Mouse (Mus musculus) limb, embryonic 13.5 days (tissue): ENCODE results near the gene Adam22. TPM values are rescaled to one million over a fixed set of nuclear protein-coding genes. Genes with fewer than 3 reads are reported as not detected.
"Not testable (repeated sequence)": the region's sequence is repeated elsewhere in the genome, so short reads cannot be mapped to it uniquely, and the experiment has no call there.

Experiments
- ATAC-seq: fragments of 200-750 bp; cut with Nextera tagmentation; 2 replicates; pipeline ENCODE4 v1.8.0; 2017; ENCODE audit warnings: low read depth, moderate number of reproducible peaks, moderate TSS enrichment; ENCODE audit not compliant: low FRiP score
- H3K27ac ChIP-seq: fragments of 300-500 bp; sonication (generic); 2 replicates; pipeline ENCODE4 v1.5.1; 2015; ENCODE audit warnings: inconsistent platforms, mild to moderate bottlenecking, moderate library complexity
- H3K27me3 ChIP-seq: fragments of 300-500 bp; sonication (generic); 2 replicates; pipeline ENCODE4 v1.6.1; 2015; ENCODE audit warnings: mild to moderate bottlenecking, inconsistent platforms
- H3K36me3 ChIP-seq: fragments of 300-500 bp; sonication (generic); 2 replicates; pipeline ENCODE4 v1.6.1; 2015; ENCODE audit warnings: inconsistent platforms, mild to moderate bottlenecking, moderate library complexity
- H3K4me1 ChIP-seq: fragments of 300-500 bp; sonication (generic); 2 replicates; pipeline ENCODE4 v1.6.1; 2015; ENCODE audit warnings: inconsistent platforms
- H3K4me2 ChIP-seq: fragments of 300-500 bp; sonication (generic); replicated peaks from 2 replicates; pipeline ENCODE4 v1.6.1; 2015; ENCODE audit warnings: inconsistent platforms, mild to moderate bottlenecking, moderate library complexity
- H3K4me3 ChIP-seq: fragments of 300-500 bp; sonication (generic); 2 replicates; pipeline ENCODE4 v1.5.1; 2015; ENCODE audit warnings: moderate library complexity, mild to moderate bottlenecking, inconsistent platforms
- H3K9ac ChIP-seq: fragments of 300-500 bp; sonication (generic); 2 replicates; pipeline ENCODE4 v1.6.1; 2015; ENCODE audit warnings: mild to moderate bottlenecking, inconsistent platforms
- H3K9me3 ChIP-seq: fragments of 300-500 bp; sonication (generic); 2 replicates; pipeline ENCODE4 v1.6.1; 2016; ENCODE audit warnings: inconsistent platforms
- WGBS: fragments of 180-500 bp; shearing (Covaris S2); methylation state at CpG from one replicate; pipeline ENCODE4 v1.1.7; 2015; 5-methylcytosine and 5-hydroxymethylcytosine counted together
- polyA plus RNA-seq: library from polyadenylated mRNA; unstranded; fragments of >200 nt; fragmentation: Nextera tagmentation; extraction: Ambion mirVana; gene quantifications from 2 replicates; pipeline ENCODE4 v1.2.1, GENCODE M21; 2015

Gene Adam22
- polyA plus RNA-seq, 1 experiment from 2014 or later: 14.6 TPM

DNA sequence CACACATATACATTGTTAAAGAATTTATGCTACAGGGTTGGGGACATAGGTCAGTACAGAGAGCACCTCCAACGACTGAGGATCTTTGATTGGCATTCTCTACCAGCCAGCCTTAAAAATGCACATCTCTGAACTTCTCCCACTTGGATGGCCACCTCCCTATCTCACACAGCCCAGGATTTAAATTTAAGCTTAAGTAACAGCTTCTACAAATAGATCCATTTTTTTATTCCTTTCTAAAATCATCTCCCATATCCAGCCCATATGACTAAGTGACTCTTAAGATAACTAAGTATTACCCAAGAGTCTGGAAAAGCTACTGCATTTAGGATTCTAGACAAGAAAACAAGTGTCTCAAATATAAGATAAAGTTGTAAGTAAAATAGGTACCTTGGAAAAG lies 140.9 kb downstream of the Adam22 start:
- H3K9ac ChIP-seq: no peak overlapping the region
- no peaks in the 10 kb centered on the region for H3K9me3 ChIP-seq
- H3K4me2 ChIP-seq: no peak overlapping the region
- H3K4me1 ChIP-seq: 0 out of 2 replicates have a peak, but pooled peaks cover 4% of the 10 kb centered on the region
- no peak overlapping the region for H3K4me3 ChIP-seq
- H3K27me3 ChIP-seq: no peaks in the 10 kb centered on the region
- WGBS: 83% methylated on average over 1 of the region's 1 CpGs
- ATAC-seq: no peak
- no peaks in the 10 kb centered on the region for H3K36me3 ChIP-seq
- H3K27ac ChIP-seq: no peak overlapping the region

- Histone ChIP-seq H3K4me1 (0 out of 2 replicates have a peak, but pooled peaks cover 4% of the 10 kb centered on the region), H3K4me2 (no peak overlapping the region), H3K9ac (no peak overlapping the region), H3K27ac (no peak overlapping the region), H3K27me3 (no peaks in the 10 kb centered on the region), H3K4me3 (no peak overlapping the region), H3K36me3 (no peaks in the 10 kb centered on the region), H3K9me3 (no peaks in the 10 kb centered on the region)
- no peak for ATAC-seq
- 71% methylated on average over 4 of the region's 4 CpGs for WGBS
Measured at GRCm38 (mm10) chr5:8224321-8224705, 143.6 kb downstream of the Adam22 start.

GRCm38 (mm10) chr5:8223597-8224320 lies 144.2 kb downstream of the Adam22 start:
- Histone ChIP-seq H3K4me2 (no peak overlapping the region), H3K9ac (no peak overlapping the region), H3K27me3 (no peaks in the 10 kb centered on the region), H3K4me1 (0 out of 2 replicates have a peak, but pooled peaks cover 4% of the 10 kb centered on the region), H3K9me3 (no peaks in the 10 kb centered on the region), H3K27ac (no peak overlapping the region), H3K4me3 (no peak overlapping the region), H3K36me3 (no peaks in the 10 kb centered on the region)
- 54% methylated on average over 8 of the region's 8 CpGs for WGBS
- ATAC-seq: no peak; the same call in 1 of the 2 replicates

- Histone ChIP-seq H3K9me3 (no peaks in the 10 kb centered on the region), H3K4me1 (0 out of 2 replicates have a peak, but pooled peaks cover 4% of the 10 kb centered on the region), H3K27ac (no peak overlapping the region), H3K4me3 (no peak overlapping the region), H3K36me3 (no peaks in the 10 kb centered on the region), H3K9ac (no peak overlapping the region), H3K4me2 (no peak overlapping the region), H3K27me3 (no peaks in the 10 kb centered on the region)
- ATAC-seq: no peak
- 87% methylated on average over 5 of the region's 5 CpGs for WGBS
Measured at GRCm38 (mm10) chr5:8221630-8222029, 146.3 kb downstream of the Adam22 start.

DNA sequence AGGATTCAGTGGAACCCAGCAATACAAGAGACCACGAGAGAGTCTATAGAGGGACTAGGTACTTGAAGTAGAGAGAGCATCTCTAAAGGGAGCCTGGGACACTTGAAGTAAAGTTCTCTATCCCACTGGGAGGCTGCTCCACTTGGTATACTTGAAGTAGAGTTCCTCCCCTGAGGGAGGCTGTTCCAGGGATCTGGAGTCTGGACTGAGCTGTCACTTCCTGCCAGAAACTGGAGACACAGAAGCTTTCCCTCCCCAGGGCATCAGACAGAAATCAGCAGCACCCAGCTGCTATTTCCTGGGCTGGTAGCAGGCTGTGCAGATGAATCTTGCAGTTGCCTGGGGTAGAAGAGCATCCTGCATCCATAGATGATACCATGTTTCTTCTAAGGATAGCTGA lies 152.1 kb downstream of the Adam22 start:
- H3K27me3 ChIP-seq: no peaks in the 10 kb centered on the region
- no peak overlapping the region for H3K27ac ChIP-seq
- 83% methylated on average over 1 of the region's 1 CpGs for WGBS
- H3K4me1 ChIP-seq: no peaks in the 10 kb centered on the region
- no peaks in the 10 kb centered on the region for H3K9me3 ChIP-seq
- ATAC-seq: no peak
- no peak overlapping the region for H3K9ac ChIP-seq
- no peak overlapping the region for H3K4me2 ChIP-seq
- no peaks in the 10 kb centered on the region for H3K36me3 ChIP-seq
- H3K4me3 ChIP-seq: no peak overlapping the region

- not testable (repeated sequence) for H3K4me2 ChIP-seq, H3K36me3 ChIP-seq, H3K27me3 ChIP-seq, H3K9ac ChIP-seq, H3K4me3 ChIP-seq, H3K9me3 ChIP-seq, ATAC-seq, H3K4me1 ChIP-seq, H3K27ac ChIP-seq
- WGBS: 83% methylated on average over 1 of the region's 1 CpGs
Measured at GRCm38 (mm10) chr5:8184992-8185391, 183.0 kb downstream of the Adam22 start.

DNA sequence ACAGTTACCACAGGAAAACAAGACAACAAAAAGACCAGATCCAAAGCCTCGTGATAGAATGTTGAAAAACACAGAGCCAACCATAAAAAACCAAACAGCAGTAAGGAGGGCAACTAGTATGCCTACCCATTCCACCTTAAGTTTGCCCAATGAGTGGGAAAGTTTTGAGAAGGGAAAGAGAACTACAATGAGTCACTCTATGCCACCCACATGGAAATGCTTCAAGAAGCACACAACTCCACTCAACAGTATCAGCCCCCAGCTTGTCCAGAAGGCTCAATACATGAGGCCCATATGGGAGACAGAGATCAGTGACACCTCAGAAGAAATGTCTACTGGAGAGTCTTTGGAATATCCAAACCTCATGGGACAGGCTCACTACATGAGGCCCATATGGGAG lies 187.3 kb downstream of the Adam22 start:
- no peaks in the 10 kb centered on the region for H3K4me1 ChIP-seq
- H3K27ac ChIP-seq: no peak overlapping the region
- H3K4me2 ChIP-seq: no peak overlapping the region
- H3K9ac ChIP-seq: no peak overlapping the region
- no peak for ATAC-seq
- H3K27me3 ChIP-seq: no peaks in the 10 kb centered on the region
- H3K36me3 ChIP-seq: no peaks in the 10 kb centered on the region
- no peak overlapping the region for H3K4me3 ChIP-seq
- WGBS: 87% methylated on average over 1 of the region's 1 CpGs
- no peaks in the 10 kb centered on the region for H3K9me3 ChIP-seq

DNA sequence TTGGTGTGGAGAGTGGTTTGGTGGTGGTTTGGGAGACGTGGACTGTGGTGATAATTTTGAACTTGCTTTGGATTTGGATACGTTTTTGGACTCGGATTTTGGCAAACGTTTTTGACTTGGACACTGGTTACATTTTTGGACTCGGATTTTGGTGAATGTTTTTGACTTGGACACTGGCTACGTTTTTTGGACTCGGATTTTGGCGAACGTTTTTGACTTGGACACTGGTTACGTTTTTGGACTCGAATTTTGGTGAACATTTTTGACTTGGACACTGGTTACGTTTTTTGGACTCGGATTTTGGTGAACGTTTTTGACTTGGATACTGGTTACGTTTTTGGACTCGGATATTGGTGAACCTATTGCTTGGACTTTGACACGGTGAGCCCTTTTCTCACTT lies 189.8 kb downstream of the Adam22 start:
- H3K27me3 ChIP-seq: no peaks in the 10 kb centered on the region
- H3K9me3 ChIP-seq: no peaks in the 10 kb centered on the region
- no peak overlapping the region for H3K4me3 ChIP-seq
- no peak overlapping the region for H3K4me2 ChIP-seq
- no peak overlapping the region for H3K27ac ChIP-seq
- no peaks in the 10 kb centered on the region for H3K4me1 ChIP-seq
- no peaks in the 10 kb centered on the region for H3K36me3 ChIP-seq
- 90% methylated on average over 17 of the region's 17 CpGs for WGBS
- H3K9ac ChIP-seq: no peak overlapping the region
- ATAC-seq: no peak

DNA sequence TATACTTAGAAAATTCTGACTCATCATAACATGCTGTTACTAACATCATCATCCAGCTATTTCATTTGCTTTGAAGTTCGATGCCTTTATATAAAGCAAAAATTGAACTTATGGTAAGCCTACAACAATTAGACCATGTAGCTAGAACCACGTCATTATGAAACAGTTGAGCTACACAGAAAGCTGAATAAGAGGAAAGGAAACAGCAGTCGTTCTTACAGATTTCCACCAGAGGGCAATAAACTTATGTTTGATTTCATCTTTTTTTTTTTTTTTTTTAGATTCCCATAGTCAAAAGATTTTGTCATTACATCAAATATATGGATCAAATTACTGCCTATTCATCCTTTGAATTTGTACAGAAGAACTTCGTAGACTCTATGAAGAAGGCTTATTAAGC lies 203.2 kb downstream of the Adam22 start:
- H3K9ac ChIP-seq: no peak overlapping the region
- H3K4me2 ChIP-seq: no peak overlapping the region
- no peaks in the 10 kb centered on the region for H3K36me3 ChIP-seq
- no peaks in the 10 kb centered on the region for H3K4me1 ChIP-seq
- no peak overlapping the region for H3K4me3 ChIP-seq
- H3K27me3 ChIP-seq: no peaks in the 10 kb centered on the region
- no peak overlapping the region for H3K27ac ChIP-seq
- 54% methylated on average over 4 of the region's 4 CpGs for WGBS
- H3K9me3 ChIP-seq: no peaks in the 10 kb centered on the region
- no peak for ATAC-seq

DNA sequence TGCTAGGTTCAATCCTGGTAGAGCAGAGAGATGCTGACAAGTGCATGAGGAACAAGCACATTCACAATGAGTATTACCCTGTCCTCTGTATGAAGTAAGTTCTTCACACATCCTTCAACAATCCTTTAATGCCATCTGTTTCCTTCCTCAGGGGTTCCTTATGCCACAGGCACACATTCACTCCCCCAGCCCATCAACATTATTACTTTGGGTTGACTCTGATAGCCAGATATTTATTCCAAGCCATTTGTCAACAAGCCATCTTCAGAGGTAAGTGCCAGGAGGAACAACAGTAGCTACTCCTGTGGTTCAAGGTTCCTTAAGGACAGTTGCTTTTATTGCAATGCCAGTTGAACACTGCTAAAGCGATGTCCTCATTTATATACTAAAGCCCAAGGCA lies 216.3 kb downstream of the Adam22 start:
- Histone ChIP-seq H3K4me1 (no peaks in the 10 kb centered on the region), H3K4me2 (no peak overlapping the region), H3K9ac (no peak overlapping the region), H3K9me3 (no peaks in the 10 kb centered on the region), H3K27ac (no peak overlapping the region), H3K4me3 (no peak overlapping the region), H3K36me3 (no peaks in the 10 kb centered on the region), H3K27me3 (no peaks in the 10 kb centered on the region)
- no peak for ATAC-seq
- WGBS: 86% methylated on average over 1 of the region's 1 CpGs

DNA sequence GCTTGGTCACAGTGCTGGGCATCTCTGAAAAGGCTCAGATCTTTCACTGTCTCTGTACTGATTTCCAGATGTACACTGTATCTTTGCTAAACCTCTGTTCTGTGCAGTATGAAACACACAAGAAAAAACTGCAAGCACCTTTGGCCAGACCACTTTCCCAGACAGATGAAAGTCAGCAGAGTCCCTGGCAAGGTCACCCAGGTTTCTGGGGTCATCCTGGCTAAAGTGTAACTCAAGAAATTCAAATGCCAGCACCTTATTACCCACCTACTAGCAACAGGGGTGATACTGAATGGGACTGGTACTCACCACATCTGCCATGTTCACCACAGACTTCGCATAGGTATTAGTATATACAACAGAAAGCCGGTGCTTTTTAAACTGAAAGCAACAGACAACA lies 221.8 kb downstream of the Adam22 start:
- WGBS: 94% methylated on average over 2 of the region's 2 CpGs
- Histone ChIP-seq H3K4me3 (no peak overlapping the region), H3K4me2 (no peak overlapping the region), H3K27ac (no peak overlapping the region), H3K27me3 (no peaks in the 10 kb centered on the region), H3K9me3 (no peaks in the 10 kb centered on the region), H3K9ac (no peak overlapping the region), H3K4me1 (no peaks in the 10 kb centered on the region), H3K36me3 (no peaks in the 10 kb centered on the region)
- ATAC-seq: no peak

GRCm38 (mm10) chr5:8145473-8145872 lies 222.5 kb downstream of the Adam22 start:
- WGBS: 47% methylated on average over 5 of the region's 5 CpGs
- no peaks in the 10 kb centered on the region for H3K4me1 ChIP-seq
- no peak overlapping the region for H3K27ac ChIP-seq
- no peak overlapping the region for H3K9ac ChIP-seq
- no peak for ATAC-seq
- H3K9me3 ChIP-seq: no peaks in the 10 kb centered on the region
- H3K36me3 ChIP-seq: no peaks in the 10 kb centered on the region
- no peaks in the 10 kb centered on the region for H3K27me3 ChIP-seq
- no peak overlapping the region for H3K4me2 ChIP-seq
- no peak overlapping the region for H3K4me3 ChIP-seq

GRCm38 (mm10) chr5:8132546-8132945 lies 235.4 kb downstream of the Adam22 start:
- no peaks in the 10 kb centered on the region for H3K27me3 ChIP-seq
- no peak overlapping the region for H3K4me2 ChIP-seq
- no peak overlapping the region for H3K4me3 ChIP-seq
- ATAC-seq: no peak
- no peak overlapping the region for H3K9ac ChIP-seq
- H3K9me3 ChIP-seq: no peaks in the 10 kb centered on the region
- H3K36me3 ChIP-seq: no peaks in the 10 kb centered on the region
- no peak overlapping the region for H3K27ac ChIP-seq
- H3K4me1 ChIP-seq: no peaks in the 10 kb centered on the region
- WGBS: 77% methylated on average over 5 of the region's 5 CpGs
